Mouse (Mus musculus): ENCODE measurements at regions not wholly inside any gene's neighbourhood (a gene's known extent, or its start where the extent isn't known, plus 50 kb on each side); places are given as distances from the start of the nearest gene placed in this dataset.

DNA sequence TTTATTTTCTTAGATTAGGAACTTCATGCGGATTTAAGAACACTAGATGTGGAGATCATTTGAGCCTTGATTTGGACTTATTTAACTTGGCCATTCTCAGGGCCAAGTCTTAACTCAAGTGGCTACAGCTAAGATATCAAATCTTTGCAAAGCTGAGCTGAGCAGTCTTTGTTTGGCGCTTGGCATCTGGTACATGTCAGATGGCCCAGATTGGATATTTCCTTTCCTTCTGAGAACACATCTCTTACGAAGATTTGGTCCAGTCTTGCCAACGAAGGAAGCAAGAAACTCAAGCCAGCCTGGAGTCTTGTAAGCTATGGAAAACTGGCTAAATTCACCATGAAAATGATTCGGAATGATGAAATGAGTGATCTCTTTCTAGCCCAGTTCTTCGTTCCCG lies 59.1 kb upstream of the Cdc42ep3 start:
- DNase-seq (ENCODE audit: low read depth, low spot score), result no peak

DNA sequence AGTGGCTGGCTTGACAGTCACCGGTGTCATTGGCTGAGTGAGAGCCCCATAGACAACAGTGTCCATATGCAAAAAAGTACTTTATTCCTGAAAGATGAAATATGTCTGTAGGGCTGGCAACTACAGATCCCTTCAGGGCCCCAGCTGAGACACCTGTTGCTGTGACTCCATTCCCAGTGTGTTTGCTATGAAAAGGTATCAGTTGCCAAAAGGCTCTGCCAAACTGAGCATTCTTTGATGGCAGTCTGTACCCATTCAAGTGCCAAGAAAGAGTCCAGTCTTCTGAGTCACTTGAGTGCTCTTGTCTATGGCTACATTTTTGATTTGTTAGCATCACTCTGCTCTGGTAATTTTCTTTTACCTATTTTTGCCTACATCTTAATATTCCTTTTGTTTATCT lies 63.1 kb upstream of the Cdc42ep3 start:
- DNase-seq (ENCODE audit: low read depth, low spot score), result no peak

DNA sequence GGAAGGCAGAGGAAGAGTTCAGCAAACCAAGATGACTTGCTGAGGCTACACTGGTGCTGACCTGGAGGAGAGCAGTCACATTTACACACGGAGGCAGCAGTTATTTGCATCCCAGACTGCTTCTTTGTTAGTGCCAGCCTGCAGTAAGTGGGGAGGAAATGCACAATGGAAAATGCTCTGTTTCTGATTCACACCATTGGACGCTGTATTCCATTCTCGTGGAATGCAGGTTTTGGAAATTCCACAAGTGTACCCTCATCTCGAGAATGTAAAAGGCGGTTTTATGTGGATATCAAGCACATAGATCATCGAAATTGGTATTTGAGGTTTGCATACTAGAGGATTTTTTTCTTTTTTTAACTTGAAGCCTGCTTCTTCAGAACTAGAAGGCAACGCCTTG lies 66.7 kb upstream of the Cdc42ep3 start:
- DNase-seq (ENCODE audit: low read depth, low spot score), result no peak

DNA sequence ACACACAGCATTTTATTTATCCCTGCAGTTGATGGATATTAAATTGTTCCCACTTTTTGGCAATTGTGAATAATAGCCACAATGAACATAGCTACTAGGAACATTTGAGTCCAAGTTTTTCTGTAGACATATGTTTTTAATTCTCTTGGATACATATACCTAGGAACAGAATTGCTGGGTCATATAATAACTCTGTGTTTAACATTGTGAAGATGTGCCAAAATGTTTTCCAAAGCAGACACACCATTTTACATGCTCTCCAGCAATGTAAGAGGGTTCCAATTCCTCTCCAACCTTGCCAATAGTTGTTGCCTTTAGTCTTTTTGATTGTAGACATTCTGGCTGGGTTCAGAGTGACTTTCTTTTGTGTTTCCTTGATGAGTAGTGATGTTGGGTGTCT lies 84.3 kb upstream of the Cdc42ep3 start:
- DNase-seq (ENCODE audit: low read depth, low spot score), result no peak

DNA sequence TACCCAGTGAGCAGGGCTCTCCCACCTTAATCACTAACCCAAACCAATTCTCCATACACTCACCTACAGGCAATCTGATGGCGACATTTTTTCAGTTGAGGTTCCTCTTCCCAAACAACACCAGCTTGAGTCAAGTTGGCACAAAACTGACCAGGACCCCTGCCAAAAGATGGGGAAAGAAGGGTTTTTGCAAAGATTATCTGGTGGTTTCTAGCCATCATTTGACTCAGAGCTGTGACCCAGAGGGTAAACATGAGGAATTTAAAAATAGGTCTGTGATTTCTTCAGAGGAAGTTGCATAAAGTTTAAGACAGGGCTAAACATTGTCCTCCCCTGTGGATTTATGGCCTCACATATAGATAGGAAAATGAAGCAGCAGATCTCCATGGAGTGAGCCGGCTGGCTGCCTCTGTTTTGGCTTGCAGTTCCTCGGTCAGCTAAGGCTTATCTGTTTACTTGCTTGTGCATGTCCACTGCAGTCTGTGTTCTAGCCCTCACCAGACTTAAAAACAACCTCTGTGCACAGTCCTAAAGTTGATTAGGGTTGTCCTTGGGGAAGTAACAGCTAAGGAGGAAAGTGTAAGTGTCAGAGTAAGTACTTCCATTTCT lies 87.7 kb upstream of the Cdc42ep3 start:
- no peak for DNase-seq (ENCODE audit: low read depth, low spot score)

DNA sequence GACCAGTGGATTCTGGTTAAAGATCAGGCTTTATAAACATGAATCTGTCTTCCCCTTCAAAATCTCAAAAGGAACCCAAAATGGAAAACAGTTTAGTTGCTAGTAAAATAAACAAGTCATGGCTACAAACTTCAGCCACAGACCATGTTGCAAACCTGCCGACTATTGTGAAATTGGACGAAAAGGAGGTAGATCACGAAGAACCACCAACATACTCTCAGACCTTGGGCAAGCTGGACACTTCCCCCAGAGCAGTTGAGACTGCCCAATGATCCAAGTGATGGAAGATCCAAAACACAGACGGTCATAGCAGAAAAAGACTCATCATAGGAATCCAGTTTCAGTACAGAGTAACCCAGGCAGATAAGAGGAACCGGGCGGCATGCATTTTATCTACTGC lies 92.3 kb upstream of the Cdc42ep3 start:
- DNase-seq (ENCODE audit: low read depth, low spot score), result no peak

DNA sequence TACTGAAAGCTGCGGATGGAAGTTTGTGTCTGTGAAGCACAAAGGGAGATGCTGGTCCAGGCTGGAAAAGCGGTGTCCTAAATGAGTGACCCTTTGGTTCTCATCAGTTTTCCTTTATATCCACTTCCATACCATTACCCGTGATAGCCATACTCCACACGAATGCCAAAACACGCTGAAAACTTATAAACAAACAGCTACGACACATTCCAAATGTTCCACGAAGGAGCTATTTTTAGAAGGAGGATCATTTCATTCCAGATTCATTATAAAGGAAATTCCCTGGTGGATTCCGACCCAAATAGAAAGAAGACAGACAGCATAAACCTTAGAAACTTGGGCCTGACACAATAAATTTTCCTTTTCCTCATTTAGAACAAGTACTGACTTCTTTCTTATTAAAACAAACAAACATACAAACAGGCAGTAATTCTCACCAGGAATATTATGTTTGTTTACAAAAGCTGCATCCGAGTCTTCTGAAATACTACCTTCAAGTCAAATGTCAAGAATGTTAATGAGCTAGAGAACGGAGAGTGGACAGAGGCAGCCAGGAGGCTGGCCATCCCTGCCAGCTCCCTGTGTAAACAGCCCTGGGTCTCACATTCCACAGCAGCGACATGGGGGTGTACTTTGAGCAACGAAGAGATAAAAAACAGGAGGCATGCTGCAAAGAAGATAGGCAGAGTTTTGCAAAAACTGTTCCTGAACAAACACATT lies 96.4 kb upstream of the Cdc42ep3 start:
- no peak for DNase-seq (ENCODE audit: low read depth, low spot score)

DNA sequence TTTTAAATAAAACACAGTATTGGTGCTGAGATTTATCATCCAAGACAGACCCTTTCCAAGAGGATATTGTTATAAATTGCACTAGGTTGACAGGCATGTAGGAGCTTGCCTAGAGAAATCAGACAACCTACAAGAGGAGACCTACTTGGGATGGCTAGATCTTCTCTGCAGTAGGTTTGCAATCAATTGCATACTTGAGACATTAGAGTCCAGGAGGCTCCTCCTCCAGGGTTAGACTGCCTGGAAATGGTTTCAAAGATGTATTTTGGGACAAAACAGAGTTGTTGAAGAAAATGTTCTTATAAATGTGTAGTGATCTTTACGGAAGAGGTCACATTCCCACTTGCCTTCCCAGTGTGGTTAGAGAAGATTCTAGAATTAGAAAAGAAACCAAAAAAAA lies 98.9 kb upstream of the Cdc42ep3 start:
- DNase-seq (ENCODE audit: low read depth, low spot score), result no peak

DNA sequence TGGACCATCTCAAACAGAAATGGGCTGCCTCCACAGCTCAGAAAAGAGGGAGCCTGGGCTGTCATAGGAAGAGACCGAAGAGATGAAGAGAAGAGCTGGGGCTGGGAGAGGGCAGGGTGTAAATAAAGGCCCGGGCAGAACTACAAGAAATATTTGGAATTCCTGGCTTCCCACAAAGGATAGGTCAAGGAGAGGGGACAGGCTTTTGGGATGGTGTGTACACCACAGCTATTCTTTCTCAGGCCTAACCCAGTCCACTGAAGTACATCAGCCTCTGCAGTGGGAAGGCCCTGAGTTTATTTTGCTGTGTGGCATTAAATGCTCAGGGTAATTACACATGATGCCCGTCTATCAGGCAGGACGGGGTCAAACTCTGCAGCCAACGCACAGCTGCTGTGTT lies 99.6 kb upstream of the Cdc42ep3 start:
- peak; percentile 13 for DNase-seq (ENCODE audit: low read depth, low spot score)

DNA sequence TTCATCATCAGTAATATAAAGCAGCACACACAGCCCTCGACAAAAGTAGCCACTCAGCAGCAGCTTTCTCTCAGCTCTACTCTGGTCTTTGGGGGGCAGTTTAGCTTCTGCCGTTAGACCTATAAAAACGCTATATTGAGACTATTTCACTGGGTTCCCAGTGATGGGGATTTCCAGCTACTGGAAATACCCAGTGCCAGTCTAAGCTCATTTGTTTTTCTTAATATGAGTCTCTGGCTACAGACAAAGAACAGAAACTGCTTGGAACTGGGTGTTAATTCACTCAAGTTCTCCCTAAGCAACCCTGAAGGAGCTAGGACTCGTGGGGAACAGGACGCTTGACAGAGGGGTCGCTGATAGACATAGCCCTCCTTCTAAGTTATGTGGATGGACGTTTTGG lies 100.3 kb upstream of the Cdc42ep3 start:
- DNase-seq (ENCODE audit: low read depth, low spot score), result peak; percentile 58

DNA sequence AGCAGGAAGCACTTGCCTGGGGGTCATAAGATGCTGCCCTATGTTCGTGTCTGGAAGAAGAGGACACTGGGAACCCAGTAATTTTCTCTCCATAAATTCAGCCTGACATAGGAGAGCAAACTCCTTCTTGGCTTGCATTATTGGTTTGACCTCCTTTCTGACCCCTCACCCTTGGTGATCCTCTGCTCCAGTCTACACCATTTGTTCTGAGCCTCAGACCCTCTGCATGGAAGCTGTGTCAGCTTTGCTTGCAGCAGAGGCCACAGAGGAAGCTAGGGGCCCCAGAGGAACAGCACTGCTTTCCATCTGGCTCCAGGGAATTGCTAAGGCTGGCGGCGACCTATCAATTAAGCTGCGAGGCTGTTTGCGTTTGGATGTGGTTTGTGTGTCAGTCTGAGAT lies 102.7 kb upstream of the Cdc42ep3 start:
- DNase-seq (ENCODE audit: low read depth, low spot score), result no peak

DNA sequence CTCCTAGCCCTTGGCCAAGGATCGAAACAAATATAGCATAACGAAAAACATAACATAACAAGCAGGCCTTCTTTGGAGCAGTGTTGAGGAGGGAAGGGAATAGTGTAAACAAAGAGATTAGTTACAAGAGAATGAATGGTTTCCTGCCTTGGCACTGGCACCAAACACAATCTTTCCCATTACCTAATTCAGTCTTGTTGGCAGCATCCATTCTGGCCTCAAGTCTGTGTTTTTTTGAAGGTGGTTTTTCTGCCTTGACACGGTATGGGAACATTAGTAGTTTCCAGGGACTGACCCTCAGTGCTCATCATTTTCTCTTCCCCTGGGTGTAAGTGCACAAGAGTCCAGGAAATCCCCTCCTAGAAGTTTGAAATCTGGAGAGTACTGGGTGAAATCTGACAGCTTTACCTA lies 106.8 kb upstream of the Cdc42ep3 start:
- DNase-seq (ENCODE audit: low read depth, low spot score), result no peak

DNA sequence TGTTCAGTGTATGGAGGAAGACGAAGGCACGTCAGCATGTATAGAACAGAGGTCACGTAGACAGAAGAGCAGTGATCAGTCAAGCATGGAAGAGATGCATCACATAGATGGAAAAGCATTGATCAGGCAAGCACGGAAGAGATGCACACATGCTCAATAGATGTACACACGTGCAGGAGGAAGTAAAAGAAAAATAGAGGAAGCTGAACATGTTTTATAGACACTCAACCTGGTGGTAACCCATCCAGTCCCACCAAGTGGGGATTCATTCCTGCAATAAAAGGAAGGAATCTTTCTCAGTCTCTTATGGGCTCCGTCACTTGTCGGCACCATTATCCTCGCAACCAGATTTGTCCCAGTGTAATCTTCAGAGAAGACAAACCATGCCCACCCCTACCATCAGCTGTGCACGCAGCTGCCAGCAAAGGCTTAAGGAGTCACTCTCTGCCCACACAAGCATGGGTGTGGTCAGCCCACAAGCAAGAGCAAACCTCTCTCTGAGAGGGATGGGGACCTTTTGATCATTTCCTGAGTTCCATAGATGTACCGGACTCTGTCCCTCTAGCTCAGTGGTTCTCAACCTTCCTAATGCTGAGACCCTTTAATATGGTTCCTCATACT lies 108.3 kb upstream of the Cdc42ep3 start:
- no peak for DNase-seq (ENCODE audit: low read depth, low spot score)

DNA sequence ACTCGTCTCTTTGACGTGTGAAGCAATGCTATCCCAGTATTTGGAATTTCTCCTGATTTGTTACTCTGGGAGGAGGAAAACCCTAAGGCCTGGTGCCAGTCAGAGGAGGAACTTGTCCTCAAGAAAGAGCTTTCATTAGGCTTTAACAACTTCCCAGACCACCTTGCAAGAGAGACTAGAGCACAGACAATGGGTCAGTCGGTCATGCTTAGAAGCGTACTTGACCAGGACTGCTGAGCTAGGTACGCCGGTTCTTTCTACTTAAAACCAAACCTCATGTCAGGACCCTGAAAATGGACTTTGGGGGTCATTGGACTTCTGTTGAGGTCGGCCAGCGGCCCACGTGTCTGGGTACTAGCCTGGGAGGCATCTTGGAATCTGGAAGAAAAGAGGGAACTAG lies 110.8 kb upstream of the Cdc42ep3 start:
- DNase-seq (ENCODE audit: low read depth, low spot score), result no peak

DNA sequence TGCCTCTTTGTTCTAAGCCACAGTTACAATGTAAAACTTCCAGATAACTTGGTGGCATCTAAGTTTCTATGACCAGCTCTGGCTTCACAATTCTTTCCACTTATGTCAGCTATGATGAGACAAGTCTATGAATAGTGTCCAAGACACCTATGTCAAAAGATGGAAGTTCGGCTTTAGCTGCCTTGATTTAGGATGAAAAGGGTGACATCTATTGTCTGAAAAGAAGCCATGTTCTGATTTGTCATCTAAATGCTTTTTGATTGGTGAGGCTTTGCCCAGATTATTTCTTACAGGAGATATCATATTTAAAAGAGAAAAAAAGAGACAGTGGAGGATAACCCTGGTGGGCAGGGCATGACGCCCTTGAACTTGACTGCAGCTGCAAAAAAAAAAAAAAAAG lies 116.7 kb upstream of the Cdc42ep3 start:
- no peak for DNase-seq (ENCODE audit: low read depth, low spot score)

DNA sequence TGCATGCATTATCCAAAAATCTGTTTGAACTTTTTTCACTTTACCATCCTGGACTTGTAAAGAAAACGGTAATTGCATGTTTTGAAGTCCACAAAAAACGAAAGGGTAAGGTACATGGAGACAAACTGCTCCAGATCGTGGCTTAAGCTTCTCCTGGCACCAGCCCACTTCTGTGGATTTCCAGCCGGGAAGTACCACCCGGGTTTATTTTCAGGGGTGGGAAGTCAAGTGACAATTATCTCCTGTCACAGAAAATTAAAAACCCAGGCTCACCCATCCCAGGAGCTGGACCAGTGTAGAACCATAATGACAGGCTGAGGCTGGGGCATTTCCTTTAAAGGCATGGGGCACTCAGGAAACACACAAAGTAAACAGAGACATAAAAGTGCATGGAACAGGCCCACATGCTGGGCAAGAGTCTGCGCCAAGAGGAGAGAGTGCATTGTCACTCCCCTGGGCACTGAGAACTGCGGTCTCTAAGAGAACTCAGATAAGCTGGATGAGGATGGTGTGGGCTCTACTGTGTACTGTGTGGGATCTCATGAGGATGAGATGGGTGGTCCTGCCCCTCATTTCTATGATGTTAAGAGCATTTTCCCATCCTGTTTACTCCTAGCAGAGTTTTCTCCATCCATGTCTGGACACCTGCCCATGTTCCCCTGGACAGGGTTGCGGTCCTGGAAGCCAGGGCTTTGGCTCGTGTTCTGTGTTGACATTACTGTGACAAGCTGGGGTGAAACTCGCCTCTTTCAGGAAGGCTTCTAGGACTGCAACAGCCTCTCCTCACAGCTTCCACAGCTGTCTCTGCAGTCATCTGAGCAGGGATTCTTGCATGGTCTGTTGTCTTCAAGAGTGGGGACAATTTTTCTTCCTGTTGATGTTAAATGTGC lies 117.5 kb upstream of the Cdc42ep3 start:
- DNase-seq (ENCODE audit: low read depth, low spot score), result no peak

DNA sequence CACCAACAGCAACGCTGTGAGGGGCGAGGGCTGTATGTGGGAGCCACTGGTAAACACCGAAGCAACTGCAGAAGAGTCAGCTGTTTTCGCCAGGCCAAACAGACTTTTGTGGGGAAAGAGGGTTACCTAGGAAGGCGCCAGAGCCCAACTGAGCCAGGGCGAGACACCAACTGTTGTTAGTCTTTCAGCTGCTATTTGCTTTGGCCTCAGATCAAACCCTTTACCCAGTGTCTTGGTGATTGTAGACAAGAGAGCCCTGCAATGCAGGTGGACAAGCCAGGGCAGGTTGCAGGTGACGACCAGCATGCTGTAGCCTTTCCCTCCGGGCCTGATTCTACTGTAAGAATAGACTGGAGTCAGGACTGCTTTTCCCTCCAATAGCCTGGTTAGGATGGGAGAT lies 121.8 kb upstream of the Cdc42ep3 start:
- no peak for DNase-seq (ENCODE audit: low read depth, low spot score)

DNA sequence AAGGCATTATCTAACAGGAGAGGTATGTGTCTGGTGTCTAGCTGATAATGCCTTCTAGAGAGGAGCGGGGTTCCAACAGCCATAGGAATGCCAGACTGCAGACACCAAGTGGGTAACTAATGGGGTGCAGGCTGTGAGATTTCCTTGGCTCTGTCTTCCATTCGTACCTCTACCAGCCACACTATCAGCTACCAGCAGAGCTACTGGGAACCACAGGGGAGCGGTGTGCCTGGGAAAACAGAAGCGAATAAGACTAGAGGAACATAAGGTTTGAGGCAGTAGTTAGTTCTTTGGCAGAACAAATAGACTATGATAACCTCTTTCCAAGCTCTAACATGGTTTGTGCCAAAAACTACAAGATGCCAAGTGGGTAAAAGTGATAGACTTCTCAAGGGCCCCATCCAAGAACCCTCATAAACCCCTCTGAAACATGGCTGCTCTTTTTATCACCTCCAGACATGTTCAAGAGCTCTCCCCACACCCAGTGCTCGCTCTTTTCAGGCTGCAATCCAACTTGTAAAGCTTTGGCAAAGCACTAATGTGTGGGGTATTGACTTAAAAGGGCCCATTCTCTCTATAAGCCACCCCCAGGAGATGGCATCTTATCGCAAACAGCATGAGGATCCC lies 126.3 kb upstream of the Cdc42ep3 start:
- DNase-seq (ENCODE audit: low read depth, low spot score), result no peak

DNA sequence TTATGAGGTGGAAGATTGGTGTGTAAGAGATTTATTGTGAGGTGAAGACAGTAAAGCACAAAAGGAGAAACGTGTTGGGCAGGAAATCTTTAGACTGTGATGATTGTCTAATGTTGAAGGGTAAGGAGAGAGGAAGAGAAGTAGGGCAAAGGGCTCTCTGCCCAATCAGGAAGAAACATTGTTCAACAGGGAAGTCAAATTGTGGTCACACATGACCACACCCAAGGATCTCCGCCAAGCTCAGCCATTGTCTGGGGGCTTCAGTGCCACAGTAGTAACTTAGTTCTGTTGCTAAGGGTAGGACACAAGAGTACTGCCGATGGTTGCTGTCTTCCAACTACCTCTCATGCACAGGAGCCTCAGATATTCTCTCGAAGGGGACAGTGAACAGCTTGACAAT lies 127.0 kb upstream of the Cdc42ep3 start:
- no peak for DNase-seq (ENCODE audit: low read depth, low spot score)

DNA sequence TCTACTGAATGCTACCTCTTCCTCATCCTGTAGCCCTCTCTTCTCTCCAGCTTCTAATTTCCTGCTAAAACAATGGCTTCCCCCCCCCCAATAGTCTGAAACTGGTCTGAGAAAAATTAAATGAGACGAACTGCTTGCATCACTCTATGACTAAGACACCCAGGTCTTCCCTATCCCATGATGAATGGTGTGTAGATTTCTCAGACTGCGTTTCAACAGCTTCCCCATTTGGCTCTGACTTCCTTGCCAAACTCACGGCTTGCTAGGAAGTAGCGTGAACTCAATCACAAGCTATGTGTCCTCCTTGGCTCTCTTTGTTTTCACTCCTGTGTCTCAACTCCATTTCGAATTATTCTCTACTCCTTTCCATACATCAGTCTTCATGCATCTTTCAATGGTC lies 126.4 kb upstream of the Rmdn2 start:
- no peak for DNase-seq (ENCODE audit: low read depth, low spot score)

DNA sequence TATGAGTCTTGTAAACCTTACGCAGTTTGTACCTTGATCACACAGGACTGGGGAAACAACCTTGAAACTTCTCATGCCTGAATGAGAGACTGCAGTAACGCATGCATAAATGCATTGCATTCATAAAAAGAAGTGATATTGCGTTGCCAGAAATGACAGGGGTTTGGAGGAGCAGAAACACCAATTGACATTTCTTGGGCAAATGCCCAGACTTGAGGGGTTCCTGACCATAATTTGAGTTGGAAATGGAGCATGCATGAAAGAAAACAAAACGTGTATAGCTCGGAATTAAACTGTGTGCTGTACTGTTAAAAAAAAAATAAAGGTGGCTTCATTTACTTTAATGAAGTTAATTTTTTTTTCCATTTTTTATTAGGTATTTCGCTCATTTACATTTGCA lies 122.4 kb upstream of the Rmdn2 start:
- no peak for DNase-seq (ENCODE audit: low read depth, low spot score)

DNA sequence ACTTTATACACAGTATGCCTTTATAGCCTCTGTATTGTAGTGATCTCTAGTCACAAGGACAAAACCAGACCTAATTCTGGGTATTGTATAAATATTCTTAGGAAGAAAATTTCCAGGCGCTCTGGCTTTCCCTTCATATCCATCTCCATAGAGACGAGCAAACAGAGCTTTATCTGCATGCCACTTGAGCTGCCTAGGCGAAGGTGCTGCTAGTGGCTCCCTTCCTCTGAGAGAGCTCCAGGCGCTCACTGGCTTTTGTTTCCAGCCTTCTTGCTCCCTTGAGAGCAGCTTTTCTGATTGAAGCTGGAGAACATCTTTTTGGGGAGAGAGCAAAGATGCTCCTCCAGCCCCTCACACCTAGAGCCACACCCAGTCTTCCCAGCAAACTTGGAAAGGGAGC lies 114.0 kb upstream of the Rmdn2 start:
- DNase-seq (ENCODE audit: low read depth, low spot score), result no peak
